Mouse (Mus musculus) spleen, adult 2 months (tissue): ENCODE data around the gene Prpsap2. TPM values are rescaled to one million over a fixed set of nuclear protein-coding genes. Genes with fewer than 3 reads are reported as not detected.
A peak's percentile ranks its signal among the peaks of the same experiment; 100 is the strongest.
"Not testable (repeated sequence)": the region's sequence is repeated elsewhere in the genome, so short reads cannot be mapped to it uniquely, and the experiment has no call there.

Experiments used
- DNase-seq, 2 experiments: peaks; one replicate each; pipeline versions ENCODE4 v3.0.0 to v3.0.0-alpha.2; 2012 to 2021; ENCODE audit warnings: low spot score in 2 of 2, low read depth in 1 of 2
- H3K27ac ChIP-seq: fragments of 200-500 bp; 2 replicates; pipeline ENCODE4 v1.5.1; 2012; ENCODE audit warnings: low read length, inconsistent platforms; ENCODE audit not compliant: insufficient read depth
- H3K27me3 ChIP-seq: fragments of 200-500 bp; 2 replicates; pipeline ENCODE4 v1.6.1; 2012; ENCODE audit warnings: mild to moderate bottlenecking, moderate library complexity, low read length, inconsistent platforms; ENCODE audit not compliant: control insufficient read depth, insufficient read depth
- H3K36me3 ChIP-seq: fragments of 200-500 bp; 2 replicates; pipeline ENCODE4 v1.6.1; 2012; ENCODE audit warnings: mild to moderate bottlenecking, low read length, inconsistent platforms; ENCODE audit not compliant: control insufficient read depth, insufficient read depth
- H3K4me1 ChIP-seq: fragments of 200-500 bp; 2 replicates; pipeline ENCODE4 v1.6.1; 2011; ENCODE audit warnings: inconsistent platforms; ENCODE audit not compliant: control insufficient read depth, insufficient read depth, insufficient read length
- H3K4me3 ChIP-seq: fragments of 200-500 bp; 2 replicates; pipeline ENCODE4 v1.5.1; 2011; ENCODE audit warnings: mild to moderate bottlenecking, inconsistent platforms; ENCODE audit not compliant: insufficient read depth, insufficient read length; ENCODE audit errors: extremely low read depth
- CTCF ChIP-seq: fragments of 200-500 bp; IDR thresholded peaks from 2 replicates; pipeline ENCODE4 v1.5.1; 2011; ENCODE audit warnings: mild to moderate bottlenecking, inconsistent platforms; ENCODE audit not compliant: insufficient read depth, insufficient read length, insufficient replicate concordance; ENCODE audit errors: extremely low read depth
- POLR2A ChIP-seq: fragments of 200-500 bp; IDR thresholded peaks from 2 replicates; pipeline ENCODE4 v1.6.1; 2011; ENCODE audit warnings: low read depth, low read length, inconsistent platforms
- WGBS: fragments of 180-500 bp; shearing (Covaris S2); methylation state at CpG from one replicate; pipeline ENCODE4 v1.1.7; 2018; 5-methylcytosine and 5-hydroxymethylcytosine counted together
- polyA plus RNA-seq: library from polyadenylated mRNA; depleted of rRNA; stranded (reverse); fragments of >200 nt; gene quantifications from 2 replicates; pipeline ENCODE4 v1.2.3, GENCODE M21; 2012; rRNA removed

The Prpsap2 gene
- polyA plus RNA-seq: 13.3 and 14.7 TPM in 2 replicates

DNA sequence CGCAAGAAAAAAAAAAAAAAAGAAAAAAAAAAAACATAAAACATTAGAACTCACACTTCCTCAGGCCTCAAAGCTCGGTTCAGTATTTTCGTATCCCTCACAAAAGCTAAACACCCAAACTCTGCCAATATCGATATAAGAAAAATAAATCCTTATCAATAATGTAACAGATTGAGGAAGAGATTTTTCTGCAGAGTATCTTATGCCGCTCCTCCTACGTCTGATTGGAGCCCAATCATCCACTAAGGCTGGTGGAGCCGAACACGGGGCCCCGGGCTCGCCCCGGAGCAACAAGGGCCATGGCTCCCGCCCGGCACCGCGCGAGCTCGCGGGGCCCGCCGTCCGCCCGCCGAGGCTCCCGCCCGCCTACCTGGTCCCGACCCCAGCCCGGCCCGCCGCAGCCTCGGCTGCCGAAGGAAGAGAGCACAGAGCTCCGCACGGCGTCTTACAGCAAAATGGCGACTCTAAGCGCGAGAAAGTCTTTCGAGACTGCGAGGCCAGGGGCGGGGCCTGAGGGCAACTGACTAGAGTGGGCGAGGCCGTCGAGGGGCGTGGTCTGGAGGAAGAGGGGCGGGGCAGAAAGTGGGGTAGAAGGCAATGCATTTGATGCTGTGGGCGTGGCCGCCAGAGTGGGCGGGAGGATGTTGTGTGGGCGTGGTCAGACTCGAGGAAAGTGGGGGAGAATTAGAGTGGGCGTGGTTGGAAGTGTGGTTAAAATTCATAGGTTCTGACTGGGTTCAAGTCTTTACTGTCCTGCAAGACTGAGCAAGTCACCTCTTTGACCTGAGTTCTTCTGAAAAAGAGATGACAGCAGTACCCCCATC is at the start of gene Prpsap2:
Gene Prpsap2, minus strand, starts transcription at position 505 of the 824 bp plus-strand sequence.
- DNase-seq: peak; percentile 95 to 100
- under 1% methylated on average over 51 of the region's 51 CpGs for WGBS

DNA sequence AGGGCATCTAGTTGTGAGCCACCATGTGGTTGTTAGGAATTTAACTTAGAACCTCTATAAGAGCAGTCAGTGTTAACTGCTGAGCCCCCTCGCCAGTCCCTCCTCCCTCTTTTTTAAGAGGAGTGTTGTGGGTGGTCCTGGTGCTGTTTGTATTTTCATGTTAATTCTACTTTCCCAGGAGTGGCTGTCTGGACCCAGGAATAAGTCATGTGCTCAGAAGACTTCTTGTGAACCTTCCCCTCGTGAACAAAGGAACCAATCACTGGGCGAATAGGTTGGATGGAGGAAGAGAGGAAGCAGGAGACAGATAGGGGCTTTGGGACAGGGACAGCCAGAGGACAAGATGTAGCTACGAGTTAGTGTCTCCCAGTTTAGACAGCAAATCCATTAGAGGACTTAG is 47.9 kb upstream of the Prpsap2 start:
- H3K4me1 ChIP-seq: no peaks in the 10 kb centered on the region
- no peak overlapping the region for H3K4me3 ChIP-seq
- H3K27ac ChIP-seq: no peak overlapping the region
- no peaks in the 10 kb centered on the region for H3K27me3 ChIP-seq
- peaks cover 20% of the 10 kb centered on the region for H3K36me3 ChIP-seq
- DNase-seq: no peak
- TF ChIP-seq POLR2A: no peak
- 86% methylated on average over 4 of the region's 4 CpGs for WGBS

More for the DNA sequence above, at the start of gene Prpsap2:
- TF ChIP-seq POLR2A (peak; percentile 65), CTCF (no peak)
- H3K36me3 ChIP-seq: 0 out of 2 replicates have a peak, but pooled peaks cover 4% of the 10 kb centered on the region
- peaks cover 4% of the 10 kb centered on the region for H3K4me1 ChIP-seq
- peak within 1 kb of the TSS; percentile 70 for H3K4me3 ChIP-seq
- no peaks in the 10 kb centered on the region for H3K27me3 ChIP-seq
- H3K27ac ChIP-seq: peak within 1 kb of the TSS; percentile 87

DNA sequence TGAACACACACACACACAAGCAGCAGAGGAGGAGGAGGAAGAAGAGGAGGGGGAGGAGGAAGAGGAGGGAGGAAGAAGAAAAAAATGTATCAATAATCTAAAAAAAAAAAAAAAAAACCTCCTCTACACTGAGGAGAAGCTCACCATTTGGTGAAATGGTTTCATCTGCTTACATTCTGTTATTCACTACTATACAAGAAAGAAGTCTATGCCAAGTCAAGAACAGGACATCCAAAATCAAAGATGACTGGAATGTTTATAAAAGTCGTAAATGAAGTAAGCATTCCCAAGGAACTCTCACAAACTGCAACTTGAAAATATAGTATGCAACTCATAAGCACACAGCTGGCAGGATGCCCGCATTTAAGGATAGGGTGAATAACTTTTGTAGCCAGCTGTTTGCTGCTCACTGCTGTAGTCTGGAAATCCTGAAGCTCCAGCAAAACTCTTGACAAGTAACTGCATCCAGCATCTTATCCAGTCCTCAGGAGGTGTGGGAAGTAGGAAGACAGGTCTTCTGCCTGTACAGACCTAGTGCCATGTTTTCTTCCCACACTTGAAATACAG is 46.7 kb upstream of the Prpsap2 start:
- Histone ChIP-seq H3K36me3 (peaks cover 17% of the 10 kb centered on the region), H3K27ac (no peak overlapping the region), H3K4me1 (no peaks in the 10 kb centered on the region), H3K4me3 (no peak overlapping the region), H3K27me3 (no peaks in the 10 kb centered on the region)
- 93% methylated on average over 2 of the region's 2 CpGs for WGBS
- no peak for TF ChIP-seq POLR2A
- TF ChIP-seq CTCF: no peak
- DNase-seq: no peak

DNA sequence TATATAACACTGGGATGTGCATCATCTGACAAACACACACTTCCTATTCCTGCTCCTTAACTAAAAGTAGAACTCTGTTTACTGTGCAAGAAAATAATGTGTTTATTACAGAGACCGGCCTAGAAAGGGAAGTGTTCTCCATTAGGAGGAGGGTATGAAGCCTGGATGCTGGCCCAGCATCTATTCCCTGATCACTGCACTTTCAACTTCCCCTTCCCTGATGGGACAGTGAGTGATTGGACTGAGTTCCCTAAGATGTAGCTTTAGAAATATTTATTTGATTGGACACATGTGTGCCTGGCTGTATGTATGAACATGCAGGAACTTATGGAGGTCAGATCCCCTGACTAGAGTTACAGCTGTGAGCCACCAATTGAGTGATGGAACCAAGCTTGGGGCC is 31.6 kb upstream of the Prpsap2 start:
- 68% methylated on average over 1 of the region's 1 CpGs for WGBS
- DNase-seq: no peak
- TF ChIP-seq POLR2A: no peak
- TF ChIP-seq CTCF: no peak
- Histone ChIP-seq H3K27ac (no peak overlapping the region), H3K4me1 (no peaks in the 10 kb centered on the region), H3K27me3 (no peaks in the 10 kb centered on the region), H3K4me3 (no peak overlapping the region), H3K36me3 (peaks cover 12% of the 10 kb centered on the region)

DNA sequence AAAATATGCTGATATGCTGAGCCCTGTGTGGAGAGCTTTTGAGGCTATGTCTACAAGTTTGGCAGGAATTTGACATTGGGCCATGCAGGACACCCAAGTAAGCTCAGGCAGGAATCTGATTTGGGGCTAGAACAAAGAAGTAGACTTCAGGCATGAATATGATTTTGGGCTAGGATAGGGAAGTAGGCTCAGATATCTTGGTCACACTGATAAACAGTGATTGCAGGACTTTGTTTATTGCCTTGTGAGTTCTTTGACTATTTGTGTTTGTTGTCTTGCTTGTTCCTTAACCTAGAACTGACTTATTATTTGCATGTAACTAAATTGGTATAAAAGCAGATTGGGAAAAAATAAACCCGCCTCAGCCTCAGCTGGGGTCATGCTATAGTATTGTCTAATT is 26.7 kb upstream of the Prpsap2 start:
- Histone ChIP-seq H3K27ac (no peak overlapping the region), H3K4me3 (no peak overlapping the region), H3K4me1 (no peaks in the 10 kb centered on the region), H3K36me3 (peaks cover 20% of the 10 kb centered on the region), H3K27me3 (no peaks in the 10 kb centered on the region)
- 97% methylated on average over 1 of the region's 1 CpGs for WGBS
- no peak for TF ChIP-seq CTCF
- TF ChIP-seq POLR2A: no peak
- DNase-seq: no peak

DNA sequence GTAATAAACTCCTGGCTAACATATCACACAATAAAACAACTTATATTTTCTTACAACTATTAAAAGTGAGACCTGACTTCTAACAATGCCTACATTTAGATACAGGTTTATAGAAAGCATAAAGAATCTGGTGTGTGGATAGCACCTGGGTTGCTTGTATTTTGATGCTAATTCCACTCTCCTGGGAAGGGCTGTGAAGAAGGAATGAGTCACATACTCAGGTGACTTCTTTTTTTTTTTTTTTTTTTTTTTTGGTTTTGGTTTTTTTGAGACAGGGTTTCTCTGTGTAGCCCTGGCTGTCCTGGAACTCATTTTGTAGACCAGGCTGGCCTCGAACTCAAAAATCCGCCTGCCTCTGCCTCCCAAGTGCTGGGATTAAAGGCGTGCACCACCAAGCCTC is 20.6 kb upstream of the Prpsap2 start:
- H3K36me3 ChIP-seq: peaks cover 30% of the 10 kb centered on the region
- not testable (repeated sequence) for DNase-seq, H3K27ac ChIP-seq, H3K4me1 ChIP-seq, H3K27me3 ChIP-seq, H3K4me3 ChIP-seq
- 95% methylated on average over 3 of the region's 3 CpGs for WGBS

DNA sequence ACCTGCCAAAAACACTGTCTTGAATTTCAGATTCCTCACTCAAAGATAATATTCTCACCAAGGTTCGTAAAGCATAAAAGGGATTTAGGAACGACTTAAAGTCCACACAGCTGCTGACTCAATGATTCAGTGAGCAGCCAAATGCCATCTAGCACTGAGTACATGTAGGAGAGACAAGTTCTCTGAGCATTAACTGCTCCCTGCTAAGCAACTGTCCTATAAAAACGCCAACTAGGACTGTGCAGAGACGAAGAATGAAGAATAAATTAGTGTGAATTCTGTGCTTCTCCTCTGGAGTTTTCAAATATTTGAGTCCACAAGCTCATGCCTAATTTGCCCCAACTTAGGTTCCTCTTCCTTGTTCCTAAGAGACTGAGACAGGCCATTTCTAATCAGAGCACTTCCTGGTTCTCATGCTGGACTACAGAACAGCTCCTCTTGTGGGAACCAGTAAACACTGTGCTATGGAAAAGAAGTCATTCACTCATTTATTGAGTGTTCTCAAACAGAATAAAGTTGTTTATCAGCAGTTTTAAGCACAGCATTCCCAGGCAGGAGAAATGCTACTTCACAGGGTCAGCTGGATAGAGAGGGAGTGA is 12.8 kb upstream of the Prpsap2 start:
- no peaks in the 10 kb centered on the region for H3K27me3 ChIP-seq
- peaks cover 10% of the 10 kb centered on the region; the same call in 1 of the 2 replicates for H3K36me3 ChIP-seq
- no peak for TF ChIP-seq CTCF
- no peak for TF ChIP-seq POLR2A
- no peak overlapping the region for H3K4me3 ChIP-seq
- no peak for DNase-seq
- WGBS: 89% methylated on average over 4 of the region's 4 CpGs
- peak overlapping the region; percentile 54; the same call in 1 of the 2 replicates for H3K27ac ChIP-seq
- no peaks in the 10 kb centered on the region for H3K4me1 ChIP-seq
